Mouse (Mus musculus) kidney, adult 2 months (tissue): ENCODE measurements around the gene Fam192a.

ENCODE experiments used
- CTCF ChIP-seq: fragments of 200-500 bp; conservative IDR thresholded peaks from 2 replicates; pipeline ENCODE4 v1.5.1; 2011; ENCODE audit warnings: low read depth, mild to moderate bottlenecking, control low read depth, low read length, moderate library complexity, mixed read lengths; ENCODE audit not compliant: insufficient read depth, insufficient read length
- POLR2A ChIP-seq: fragments of 200-500 bp; IDR thresholded peaks from one replicate; pipeline ENCODE4 v1.6.1; 2011; ENCODE audit warnings: low read depth, low read length, control low read depth

- TF ChIP-seq CTCF (no peak), POLR2A (no peak)
Measured at GRCm38 (mm10) chr8:94594211-94594610, 7.6 kb downstream of the Fam192a start.
